Mouse (Mus musculus): ENCODE measurements around the gene Sema6b. TPM values are rescaled to one million over a fixed set of nuclear protein-coding genes. Genes with fewer than 3 reads are reported as not detected.

Sema6b gene
- polyA plus RNA-seq (2016; fragmentation: Nextera tagmentation; extraction: Ambion mirVana), result 1.5 and 1.7 TPM in 2 replicates

GRCm38 (mm10) chr17:56139858-56140595 is at the start of gene Sema6b:
Gene Sema6b, minus strand, starts transcription at chr17:56140343.
- H3K27me3 ChIP-seq (replicated peaks), result peaks cover 86% of the 10 kb centered on the region
- H3K9ac ChIP-seq, result peak within 1 kb of the TSS; percentile 46
- peak within 1 kb of the TSS; percentile 62 for H3K4me3 ChIP-seq
- H3K36me3 ChIP-seq, result no peaks in the 10 kb centered on the region
- H3K27ac ChIP-seq, result no peak within 1 kb of the TSS
- H3K9me3 ChIP-seq (replicated peaks), result no peaks in the 10 kb centered on the region
- ATAC-seq, result peak; percentile 19; the same call in 1 of the 2 replicates
- H3K4me2 ChIP-seq, result peak within 1 kb of the TSS; percentile 90
- WGBS (ENCODE audit: insufficient replicate concordance), result 1% methylated on average over 78 of the region's 79 CpGs
- peaks cover 43% of the 10 kb centered on the region for H3K4me1 ChIP-seq

GRCm38 (mm10) chr17:56185281-56186141 is 45.4 kb upstream of the Sema6b start:
- no peaks in the 10 kb centered on the region for H3K9me3 ChIP-seq (replicated peaks)
- ATAC-seq, result no peak
- WGBS (ENCODE audit: insufficient replicate concordance), result 58% methylated on average over 11 of the region's 11 CpGs
- H3K27ac ChIP-seq, result peak overlapping the region; percentile 31; the same call in 1 of the 2 replicates
- H3K4me3 ChIP-seq, result no peak overlapping the region
- H3K4me1 ChIP-seq, result peaks cover 29% of the 10 kb centered on the region
- no peak overlapping the region; the same call in 1 of the 2 replicates for H3K9ac ChIP-seq
- H3K27me3 ChIP-seq (replicated peaks), result no peaks in the 10 kb centered on the region
- peaks cover 67% of the 10 kb centered on the region for H3K36me3 ChIP-seq
- H3K4me2 ChIP-seq, result no peak overlapping the region

- Histone ChIP-seq H3K4me3 (peak within 1 kb of the TSS; percentile 86), H3K36me3 (peaks cover 67% of the 10 kb centered on the region), H3K4me1 (peaks cover 29% of the 10 kb centered on the region), H3K27ac (peak within 1 kb of the TSS; percentile 76), H3K9me3 (replicated peaks) (no peaks in the 10 kb centered on the region), H3K9ac (peak within 1 kb of the TSS; percentile 84), H3K27me3 (replicated peaks) (no peaks in the 10 kb centered on the region), H3K4me2 (peak within 1 kb of the TSS; percentile 85)
- peak; percentile 90 for ATAC-seq
- under 1% methylated on average over 47 of the region's 47 CpGs for WGBS (ENCODE audit: insufficient replicate concordance)
Observed at GRCm38 (mm10) chr17:56183658-56184103, 43.5 kb upstream of the Sema6b start, which contains the start of gene Mydgf. Gene Mydgf, minus strand, starts transcription at chr17:56183920.

- Histone ChIP-seq H3K4me1 (peaks cover 29% of the 10 kb centered on the region), H3K36me3 (peaks cover 67% of the 10 kb centered on the region), H3K9ac (peak overlapping the region; percentile 84), H3K27ac (peak overlapping the region; percentile 76), H3K9me3 (replicated peaks) (no peaks in the 10 kb centered on the region), H3K4me2 (peak overlapping the region; percentile 85), H3K27me3 (replicated peaks) (no peaks in the 10 kb centered on the region), H3K4me3 (peak overlapping the region; percentile 86)
- ATAC-seq, result peak; percentile 73
- under 1% methylated on average over 14 of the region's 14 CpGs for WGBS (ENCODE audit: insufficient replicate concordance)
Observed at GRCm38 (mm10) chr17:56182975-56183657, 43.0 kb upstream of the Sema6b start.

- H3K36me3 ChIP-seq, result peaks cover 49% of the 10 kb centered on the region
- no peak overlapping the region for H3K9ac ChIP-seq
- H3K4me3 ChIP-seq, result no peak overlapping the region
- H3K4me1 ChIP-seq, result 0 out of 2 replicates have a peak, but pooled peaks cover 6% of the 10 kb centered on the region
- no peak overlapping the region for H3K4me2 ChIP-seq
- H3K27me3 ChIP-seq (replicated peaks), result no peaks in the 10 kb centered on the region
- no peak for ATAC-seq
- WGBS (ENCODE audit: insufficient replicate concordance), result 95% methylated on average over 3 of the region's 3 CpGs
- no peaks in the 10 kb centered on the region for H3K9me3 ChIP-seq (replicated peaks)
- H3K27ac ChIP-seq, result no peak overlapping the region
Observed at GRCm38 (mm10) chr17:56175416-56175815, 35.3 kb upstream of the Sema6b start.

GRCm38 (mm10) chr17:56173401-56174046 is 33.4 kb upstream of the Sema6b start:
- Histone ChIP-seq H3K27ac (no peak overlapping the region), H3K4me3 (no peak overlapping the region), H3K9me3 (replicated peaks) (no peaks in the 10 kb centered on the region), H3K36me3 (peaks cover 30% of the 10 kb centered on the region), H3K4me1 (0 out of 2 replicates have a peak, but pooled peaks cover 6% of the 10 kb centered on the region), H3K4me2 (no peak overlapping the region), H3K27me3 (replicated peaks) (no peaks in the 10 kb centered on the region), H3K9ac (no peak overlapping the region)
- 46% methylated on average over 10 of the region's 10 CpGs for WGBS (ENCODE audit: insufficient replicate concordance)
- ATAC-seq, result no peak

GRCm38 (mm10) chr17:56171881-56172280 is 31.7 kb upstream of the Sema6b start:
- ATAC-seq, result no peak
- H3K4me3 ChIP-seq, result no peak overlapping the region
- WGBS (ENCODE audit: insufficient replicate concordance), result 81% methylated on average over 17 of the region's 17 CpGs
- H3K27me3 ChIP-seq (replicated peaks), result no peaks in the 10 kb centered on the region
- H3K36me3 ChIP-seq, result peaks cover 14% of the 10 kb centered on the region
- 0 out of 2 replicates have a peak, but pooled peaks cover 6% of the 10 kb centered on the region for H3K4me1 ChIP-seq
- H3K9ac ChIP-seq, result no peak overlapping the region
- no peak overlapping the region for H3K4me2 ChIP-seq
- no peaks in the 10 kb centered on the region for H3K9me3 ChIP-seq (replicated peaks)
- H3K27ac ChIP-seq, result no peak overlapping the region

GRCm38 (mm10) chr17:56171456-56171855 is 31.3 kb upstream of the Sema6b start:
- WGBS (ENCODE audit: insufficient replicate concordance), result 78% methylated on average over 9 of the region's 9 CpGs
- 0 out of 2 replicates have a peak, but pooled peaks cover 6% of the 10 kb centered on the region for H3K4me1 ChIP-seq
- no peak overlapping the region for H3K9ac ChIP-seq
- no peak overlapping the region for H3K27ac ChIP-seq
- H3K9me3 ChIP-seq (replicated peaks), result no peaks in the 10 kb centered on the region
- no peak for ATAC-seq
- no peaks in the 10 kb centered on the region for H3K27me3 ChIP-seq (replicated peaks)
- no peak overlapping the region for H3K4me2 ChIP-seq
- no peak overlapping the region for H3K4me3 ChIP-seq
- H3K36me3 ChIP-seq, result peaks cover 10% of the 10 kb centered on the region

- H3K4me3 ChIP-seq, result no peak overlapping the region
- no peaks in the 10 kb centered on the region for H3K27me3 ChIP-seq (replicated peaks)
- H3K4me2 ChIP-seq, result no peak overlapping the region
- H3K9me3 ChIP-seq (replicated peaks), result no peaks in the 10 kb centered on the region
- H3K36me3 ChIP-seq, result peaks cover 4% of the 10 kb centered on the region; the same call in 1 of the 2 replicates
- H3K9ac ChIP-seq, result no peak overlapping the region
- 0 out of 2 replicates have a peak, but pooled peaks cover 6% of the 10 kb centered on the region for H3K4me1 ChIP-seq
- ATAC-seq, result no peak
- H3K27ac ChIP-seq, result 0 out of 2 replicates have a peak overlapping the region, but pooled peaks have one; percentile 1
- 66% methylated on average over 10 of the region's 10 CpGs for WGBS (ENCODE audit: insufficient replicate concordance)
Observed at GRCm38 (mm10) chr17:56170636-56171035, 30.5 kb upstream of the Sema6b start.

GRCm38 (mm10) chr17:56169830-56170229 is 29.7 kb upstream of the Sema6b start:
- Histone ChIP-seq H3K9ac (no peak overlapping the region), H3K4me2 (no peak overlapping the region), H3K4me3 (no peak overlapping the region), H3K4me1 (0 out of 2 replicates have a peak, but pooled peaks cover 7% of the 10 kb centered on the region), H3K36me3 (no peaks in the 10 kb centered on the region; the same call in 1 of the 2 replicates), H3K9me3 (replicated peaks) (no peaks in the 10 kb centered on the region), H3K27ac (0 out of 2 replicates have a peak overlapping the region, but pooled peaks have one; percentile 1), H3K27me3 (replicated peaks) (no peaks in the 10 kb centered on the region; the same call in 1 of the 2 replicates)
- ATAC-seq, result peak; percentile 25; the same call in 1 of the 2 replicates
- WGBS (ENCODE audit: insufficient replicate concordance), result 36% methylated on average over 6 of the region's 6 CpGs

GRCm38 (mm10) chr17:56165671-56166070 is 25.5 kb upstream of the Sema6b start:
- peaks cover 6% of the 10 kb centered on the region for H3K27me3 ChIP-seq (replicated peaks)
- no peak overlapping the region for H3K9ac ChIP-seq
- no peaks in the 10 kb centered on the region for H3K36me3 ChIP-seq
- H3K4me1 ChIP-seq, result peaks cover 38% of the 10 kb centered on the region
- H3K4me2 ChIP-seq, result no peak overlapping the region
- H3K27ac ChIP-seq, result no peak overlapping the region
- H3K4me3 ChIP-seq, result no peak overlapping the region
- no peak for ATAC-seq
- no peaks in the 10 kb centered on the region for H3K9me3 ChIP-seq (replicated peaks)
- 70% methylated on average over 11 of the region's 11 CpGs for WGBS (ENCODE audit: insufficient replicate concordance)

All from liver, embryonic 12.5 days (tissue).